Mouse (Mus musculus) megakaryocyte, embryonic 14.5 days (primary cell): Measurements from ENCODE around the gene Adgrv1.
"Not testable (repeated sequence)": the region's sequence is repeated elsewhere in the genome, so short reads cannot be mapped to it uniquely, and the experiment has no call there.

ENCODE experiments used
- FLI1 ChIP-seq: IDR thresholded peaks from 2 replicates; pipeline ENCODE4 v1.6.1; 2012; ENCODE audit warnings: low read length, inconsistent platforms, mixed read lengths
- GATA1 ChIP-seq: IDR thresholded peaks from 3 replicates; pipeline ENCODE4 v1.6.1; 2012; ENCODE audit warnings: mixed read lengths, low read length, inconsistent platforms, borderline replicate concordance

- not testable (repeated sequence) for TF ChIP-seq GATA1, FLI1
These were observed 17.4 kb upstream of the Adgrv1 start for GRCm38 (mm10) chr13:81650382-81650781.
